Mouse (Mus musculus) kidney, adult 2 months (tissue): ENCODE results near the gene Gfod1. TPM values are rescaled to one million over a fixed set of nuclear protein-coding genes. Genes with fewer than 3 reads are reported as not detected.

Experiments used
- DNase-seq: peaks from one replicate; pipeline ENCODE4 v3.0.0; 2021
- H3K27ac ChIP-seq: fragments of 200-500 bp; 2 replicates; pipeline ENCODE4 v1.5.1; 2012; ENCODE audit warnings: low read depth, low read length, control low read depth, inconsistent platforms; ENCODE audit not compliant: insufficient read depth
- H3K27me3 ChIP-seq: fragments of 200-500 bp; replicated peaks from 2 replicates; pipeline ENCODE4 v1.6.1; 2012; ENCODE audit warnings: mild to moderate bottlenecking, moderate library complexity, low read length, inconsistent platforms; ENCODE audit not compliant: control insufficient read depth, insufficient read depth
- H3K36me3 ChIP-seq: fragments of 200-500 bp; 2 replicates; pipeline ENCODE4 v1.6.1; 2012; ENCODE audit warnings: mild to moderate bottlenecking, moderate library complexity, low read length, inconsistent platforms; ENCODE audit not compliant: control insufficient read depth, insufficient read depth
- H3K4me1 ChIP-seq: fragments of 200-500 bp; 2 replicates; pipeline ENCODE4 v1.6.1; 2011; ENCODE audit warnings: low read length; ENCODE audit not compliant: control insufficient read depth, insufficient read depth
- H3K4me3 ChIP-seq: fragments of 200-500 bp; 2 replicates; pipeline ENCODE4 v1.5.1; 2011; ENCODE audit warnings: mild to moderate bottlenecking, low read depth, low read length, control low read depth; ENCODE audit not compliant: insufficient read depth
- CTCF ChIP-seq: fragments of 200-500 bp; conservative IDR thresholded peaks from 2 replicates; pipeline ENCODE4 v1.5.1; 2011; ENCODE audit warnings: low read depth, mild to moderate bottlenecking, control low read depth, low read length, moderate library complexity, mixed read lengths; ENCODE audit not compliant: insufficient read depth, insufficient read length
- POLR2A ChIP-seq: fragments of 200-500 bp; IDR thresholded peaks from one replicate; pipeline ENCODE4 v1.6.1; 2011; ENCODE audit warnings: low read depth, low read length, control low read depth
- WGBS: fragments of 180-500 bp; shearing (Covaris S2); methylation state at CpG from one replicate; pipeline ENCODE4 v1.1.7; 2018; 5-methylcytosine and 5-hydroxymethylcytosine counted together
- polyA plus RNA-seq: library from polyadenylated mRNA; depleted of rRNA; stranded (reverse); fragments of >200 nt; gene quantifications from 2 replicates; pipeline ENCODE4 v1.2.3, GENCODE M21; 2012

Gene Gfod1
- polyA plus RNA-seq, 1 experiment, result 2.0 TPM

- WGBS, result 10% methylated on average over 13 of the region's 13 CpGs
- Histone ChIP-seq H3K4me1 (peaks cover 25% of the 10 kb centered on the region), H3K27me3 (no peaks in the 10 kb centered on the region), H3K4me3 (no peak overlapping the region), H3K27ac (peak overlapping the region; percentile 34), H3K36me3 (no peaks in the 10 kb centered on the region)
- TF ChIP-seq CTCF (no peak), POLR2A (no peak)
- peak; percentile 96 for DNase-seq
Observed at GRCm38 (mm10) chr13:43231965-43232860, 71.8 kb downstream of the Gfod1 start.

- peaks cover 25% of the 10 kb centered on the region for H3K4me1 ChIP-seq
- no peak for DNase-seq
- TF ChIP-seq CTCF (no peak), POLR2A (no peak)
- H3K27ac ChIP-seq, result peak overlapping the region; percentile 34; the same call in 1 of the 2 replicates
- WGBS, result 71% methylated on average over 4 of the region's 4 CpGs
- no peaks in the 10 kb centered on the region for H3K36me3 ChIP-seq
- H3K4me3 ChIP-seq, result no peak overlapping the region
- no peaks in the 10 kb centered on the region for H3K27me3 ChIP-seq
Observed at GRCm38 (mm10) chr13:43230842-43231241, 73.1 kb downstream of the Gfod1 start.

GRCm38 (mm10) chr13:43230238-43230637, 73.7 kb downstream of the Gfod1 start:
- DNase-seq, result no peak
- Histone ChIP-seq H3K4me1 (peaks cover 25% of the 10 kb centered on the region), H3K4me3 (no peak overlapping the region), H3K27me3 (no peaks in the 10 kb centered on the region), H3K27ac (no peak overlapping the region; the same call in 1 of the 2 replicates), H3K36me3 (no peaks in the 10 kb centered on the region)
- TF ChIP-seq POLR2A (no peak), CTCF (no peak)
- 87% methylated on average over 6 of the region's 6 CpGs for WGBS

GRCm38 (mm10) chr13:43229767-43230166, 74.2 kb downstream of the Gfod1 start:
- WGBS, result 94% methylated on average over 3 of the region's 3 CpGs
- Histone ChIP-seq H3K4me3 (no peak overlapping the region), H3K4me1 (peaks cover 25% of the 10 kb centered on the region), H3K27ac (no peak overlapping the region), H3K36me3 (no peaks in the 10 kb centered on the region), H3K27me3 (no peaks in the 10 kb centered on the region)
- no peak for DNase-seq
- TF ChIP-seq POLR2A, result no peak
- no peak for TF ChIP-seq CTCF

GRCm38 (mm10) chr13:43228141-43228540, 75.8 kb downstream of the Gfod1 start:
- no peak overlapping the region for H3K4me3 ChIP-seq
- no peaks in the 10 kb centered on the region for H3K36me3 ChIP-seq
- TF ChIP-seq POLR2A (no peak), CTCF (no peak)
- 91% methylated on average over 6 of the region's 6 CpGs for WGBS
- no peak overlapping the region for H3K27ac ChIP-seq
- H3K4me1 ChIP-seq, result peaks cover 19% of the 10 kb centered on the region
- H3K27me3 ChIP-seq, result no peaks in the 10 kb centered on the region
- DNase-seq, result no peak

- 93% methylated on average over 10 of the region's 10 CpGs for WGBS
- H3K4me1 ChIP-seq, result peaks cover 3% of the 10 kb centered on the region; the same call in 1 of the 2 replicates
- TF ChIP-seq CTCF (no peak), POLR2A (no peak)
Observed at GRCm38 (mm10) chr13:43226041-43226440, 77.9 kb downstream of the Gfod1 start.

GRCm38 (mm10) chr13:43225161-43225560, 78.8 kb downstream of the Gfod1 start:
- Histone ChIP-seq H3K4me3 (no peak overlapping the region), H3K27ac (no peak overlapping the region), H3K27me3 (no peaks in the 10 kb centered on the region), H3K36me3 (no peaks in the 10 kb centered on the region), H3K4me1 (no peaks in the 10 kb centered on the region)
- no peak for DNase-seq
- TF ChIP-seq POLR2A (no peak), CTCF (peak; percentile 38)
- WGBS, result 81% methylated on average over 5 of the region's 5 CpGs

More at GRCm38 (mm10) chr13:43226041-43226440, 77.9 kb downstream of the Gfod1 start:
- no peak for DNase-seq
- Histone ChIP-seq H3K27ac (no peak overlapping the region), H3K4me3 (no peak overlapping the region), H3K36me3 (no peaks in the 10 kb centered on the region), H3K27me3 (no peaks in the 10 kb centered on the region)
